Mouse (Mus musculus): ENCODE results near the gene Cyp2f2. TPM values are rescaled to one million over a fixed set of nuclear protein-coding genes. Genes with fewer than 3 reads are reported as not detected.

Cyp2f2 gene
- total RNA-seq, 2 experiments from 2014 or later, result not detected

DNA sequence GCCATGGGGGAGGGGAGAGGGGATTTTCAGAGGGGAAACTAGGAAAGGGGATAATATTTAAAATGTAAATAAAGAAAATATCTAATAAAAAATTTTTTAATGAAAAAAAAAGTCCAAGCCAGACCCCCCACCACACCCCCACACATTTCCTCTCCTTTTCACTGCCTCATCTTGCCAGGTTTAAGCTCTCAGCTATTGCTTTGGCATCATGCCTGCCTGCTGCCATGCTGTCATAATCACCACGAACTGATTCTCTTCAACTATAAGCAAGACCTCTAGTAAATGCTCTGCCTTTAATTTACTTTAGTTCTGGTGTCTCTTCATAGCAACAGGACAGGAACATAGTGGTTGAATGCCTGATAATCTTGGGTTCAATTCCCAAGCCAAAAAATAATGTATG, 62.8 kb downstream of the Cyp2f2 start:
- intact Hi-C loops (cut with DNase I), result no loop called here
- DNase-seq (ENCODE audit: extremely low spot score in 1 of 2, low spot score in 2 of 2), result no peak
- no peak overlapping the region for H3K4me3 ChIP-seq
- TF ChIP-seq CTCF (IDR thresholded peaks at IDR 0.05), result no peak
- H3K27ac ChIP-seq, result no peak overlapping the region

Small RNA genes lying within 50 kb of the gene (microRNA-seq; reads per million reads assigned to microRNA genes)
- 0.24 to 0.97 reads per million in 2 experiments for gene Mir3101

Other genes starting within 250 kb of the Cyp2f2 start
- gene Cyp2a22, start 180.5 kb upstream of the Cyp2f2 start, total RNA-seq (2021), result not detected
- not detected for gene Cyp2a12, start 90.8 kb upstream of the Cyp2f2 start, total RNA-seq (2021)
- gene Cyp2t4, start 33.8 kb downstream of the Cyp2f2 start, total RNA-seq (2021), result not detected
- 100 to 1,000 TPM in 1 of 2 experiments, 10 to 100 TPM in 1; 92.8 to 109 TPM for gene Egln2, start 46.9 kb downstream of the Cyp2f2 start, total RNA-seq (2021)
- gene Rab4b, start 59.0 kb downstream of the Cyp2f2 start, total RNA-seq (2021), result 10 to 100 TPM; 89.7 to 93.2 TPM
- not detected for gene Gm21983, start 61.2 kb downstream of the Cyp2f2 start, total RNA-seq (2021)
- gene Mia, start 61.2 kb downstream of the Cyp2f2 start, total RNA-seq (2021), result 1 to 10 TPM in 1 of 2 experiments, under 1 TPM in 1; 0.68 to 1.6 TPM
- 10 to 100 TPM; 21.6 to 26.1 TPM for gene BC024978, start 75.9 kb downstream of the Cyp2f2 start, total RNA-seq (2021)
- 10 to 100 TPM; 85.1 to 86.5 TPM for gene Snrpa, start 76.4 kb downstream of the Cyp2f2 start, total RNA-seq (2021)
- 10 to 100 TPM; 11.7 to 12.6 TPM for gene Itpkc, start 108.8 kb downstream of the Cyp2f2 start, total RNA-seq (2021)
- gene Coq8b, start 113.1 kb downstream of the Cyp2f2 start, total RNA-seq (2021), result 10 to 100 TPM; 35.4 to 36.2 TPM
- 100 to 1,000 TPM; 117 to 135 TPM for gene Numbl, start 138.5 kb downstream of the Cyp2f2 start, total RNA-seq (2021)
- gene Ltbp4, start 217.8 kb downstream of the Cyp2f2 start, total RNA-seq (2021), result 10 to 100 TPM; 48.1 to 51.2 TPM
- 10 to 100 TPM; 23.2 to 40.3 TPM for gene Shkbp1, start 236.1 kb downstream of the Cyp2f2 start, total RNA-seq (2021)
- gene Gm20479, start 237.5 kb downstream of the Cyp2f2 start, total RNA-seq (2021), result not detected

All from left cerebral cortex, adult 2 months (tissue).